Mouse (Mus musculus): ENCODE measurements around the gene Sirt7.

DNA sequence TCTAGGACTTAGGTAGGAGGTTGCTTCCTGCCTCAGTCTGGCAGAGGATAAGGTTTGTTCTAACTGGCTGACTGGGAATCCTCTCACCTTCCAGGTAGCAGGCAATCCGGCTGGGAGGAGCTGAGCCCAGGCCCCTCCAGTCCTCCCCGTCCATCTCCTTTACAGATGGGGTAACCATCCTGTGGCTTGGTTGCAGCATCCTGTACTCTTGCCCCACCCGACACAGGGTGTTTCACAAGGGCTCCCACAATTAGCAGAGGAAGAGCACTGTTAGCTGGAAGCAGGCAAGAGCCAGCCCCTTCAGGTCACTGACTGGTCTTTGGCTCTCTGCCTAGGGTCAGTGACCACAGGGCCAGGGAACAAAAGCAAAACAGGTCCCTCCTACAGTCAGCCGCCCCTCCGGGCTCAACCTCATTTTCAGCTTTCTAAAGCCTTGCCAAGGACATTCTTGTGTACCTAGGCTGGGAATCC, 5.4 kb upstream of the Sirt7 start:
- no peak for TF ChIP-seq CTCF (IDR thresholded peaks at IDR 0.05; ENCODE audit: insufficient read depth, low read depth, low read length)
- no peak for TF ChIP-seq POLR2A (IDR thresholded peaks at IDR 0.05; ENCODE audit: insufficient read depth, low read depth, low read length)
